Mouse (Mus musculus) thymus, adult 2 months (tissue): ENCODE data around the gene Serinc3. TPM values are rescaled to one million over a fixed set of nuclear protein-coding genes. Genes with fewer than 3 reads are reported as not detected.

Source experiments
- DNase-seq: peaks from one replicate; pipeline ENCODE4 v3.0.0; 2021
- H3K27ac ChIP-seq: fragments of 200-500 bp; 2 replicates; pipeline ENCODE4 v1.5.1; 2012; ENCODE audit warnings: low read length, control low read depth; ENCODE audit not compliant: control insufficient read depth, insufficient read depth
- H3K27me3 ChIP-seq: fragments of 200-500 bp; 2 replicates; pipeline ENCODE4 v1.6.1; 2012; ENCODE audit warnings: mild to moderate bottlenecking, low read length, moderate library complexity, mixed read lengths; ENCODE audit not compliant: control insufficient read depth, insufficient read depth
- H3K36me3 ChIP-seq: fragments of 200-500 bp; 2 replicates; pipeline ENCODE4 v1.6.1; 2012; ENCODE audit warnings: mild to moderate bottlenecking, low read length, moderate library complexity; ENCODE audit not compliant: control insufficient read depth, insufficient read depth
- H3K4me1 ChIP-seq: fragments of 200-500 bp; replicated peaks from 2 replicates; pipeline ENCODE4 v1.6.1; 2012; ENCODE audit warnings: low read length; ENCODE audit not compliant: control insufficient read depth, insufficient read depth
- H3K4me3 ChIP-seq: fragments of 200-500 bp; 2 replicates; pipeline ENCODE4 v1.5.1; 2012; ENCODE audit warnings: mild to moderate bottlenecking, low read length, control low read depth, moderate library complexity; ENCODE audit not compliant: control insufficient read depth, insufficient read depth
- CTCF ChIP-seq: fragments of 200-500 bp; IDR thresholded peaks from 2 replicates; pipeline ENCODE4 v1.5.1; 2012; ENCODE audit warnings: mild to moderate bottlenecking, control low read depth, low read length, moderate library complexity, borderline replicate concordance; ENCODE audit not compliant: control insufficient read depth, poor library complexity, insufficient read depth; ENCODE audit errors: extremely low read depth
- POLR2A ChIP-seq: fragments of 200-500 bp; IDR thresholded peaks from 2 replicates; pipeline ENCODE4 v1.6.1; 2012; ENCODE audit warnings: mild to moderate bottlenecking, low read length, control low read depth, moderate library complexity; ENCODE audit not compliant: control insufficient read depth, poor library complexity, insufficient read depth; ENCODE audit errors: extremely low read depth
- WGBS: fragments of 180-500 bp; shearing (Covaris S2); methylation state at CpG from one replicate; pipeline ENCODE4 v1.1.7; 2018; 5-methylcytosine and 5-hydroxymethylcytosine counted together
- polyA plus RNA-seq: library from polyadenylated mRNA; depleted of rRNA; stranded (reverse); fragments of >200 nt; gene quantifications from 2 replicates; pipeline ENCODE4 v1.2.3, GENCODE M21; 2012

Serinc3 gene
- polyA plus RNA-seq, 1 experiment = 279 TPM

- Histone ChIP-seq H3K27ac (no peak overlapping the region), H3K4me1 (peaks cover 8% of the 10 kb centered on the region), H3K27me3 (no peaks in the 10 kb centered on the region), H3K4me3 (no peak overlapping the region), H3K36me3 (no peaks in the 10 kb centered on the region)
- peak; percentile 32; the same call in 1 of the 2 replicates for TF ChIP-seq CTCF
- no peak for TF ChIP-seq POLR2A
- peak; percentile 76 for DNase-seq
- 0% methylated on average over 1 of the region's 1 CpGs for WGBS
Observed at GRCm38 (mm10) chr2:163599226-163599625, 45.7 kb downstream of the Serinc3 start.

- no peak overlapping the region for H3K27ac ChIP-seq
- WGBS = 46% methylated on average over 4 of the region's 4 CpGs
- DNase-seq = peak; percentile 78
- H3K36me3 ChIP-seq = no peaks in the 10 kb centered on the region
- TF ChIP-seq POLR2A (no peak), CTCF (peak; percentile 29; the same call in 1 of the 2 replicates)
- H3K4me1 ChIP-seq = peaks cover 4% of the 10 kb centered on the region
- H3K4me3 ChIP-seq = no peak overlapping the region
- H3K27me3 ChIP-seq = no peaks in the 10 kb centered on the region
Observed at GRCm38 (mm10) chr2:163597661-163598060, 47.3 kb downstream of the Serinc3 start.

- no peak for DNase-seq
- no peaks in the 10 kb centered on the region for H3K27me3 ChIP-seq
- no peaks in the 10 kb centered on the region for H3K36me3 ChIP-seq
- H3K27ac ChIP-seq = no peak overlapping the region
- peaks cover 3% of the 10 kb centered on the region for H3K4me1 ChIP-seq
- no peak overlapping the region for H3K4me3 ChIP-seq
- TF ChIP-seq CTCF (no peak), POLR2A (no peak)
- 57% methylated on average over 3 of the region's 3 CpGs for WGBS
Observed at GRCm38 (mm10) chr2:163596873-163597155, 48.1 kb downstream of the Serinc3 start.

GRCm38 (mm10) chr2:163596057-163596872 is 48.7 kb downstream of the Serinc3 start:
- no peak for DNase-seq
- 54% methylated on average over 13 of the region's 13 CpGs for WGBS
- TF ChIP-seq POLR2A (no peak), CTCF (no peak)
- no peak overlapping the region for H3K27ac ChIP-seq
- no peak overlapping the region for H3K4me3 ChIP-seq
- no peaks in the 10 kb centered on the region for H3K4me1 ChIP-seq
- H3K27me3 ChIP-seq = no peaks in the 10 kb centered on the region
- no peaks in the 10 kb centered on the region for H3K36me3 ChIP-seq

GRCm38 (mm10) chr2:163595119-163595518 is 49.8 kb downstream of the Serinc3 start:
- TF ChIP-seq POLR2A (no peak), CTCF (no peak)
- Histone ChIP-seq H3K36me3 (no peaks in the 10 kb centered on the region), H3K4me1 (no peaks in the 10 kb centered on the region; the same call in 1 of the 2 replicates), H3K27ac (no peak overlapping the region), H3K27me3 (no peaks in the 10 kb centered on the region), H3K4me3 (no peak overlapping the region)
- 54% methylated on average over 2 of the region's 2 CpGs for WGBS
- no peak for DNase-seq

- no peak overlapping the region for H3K4me3 ChIP-seq
- 95% methylated on average over 10 of the region's 10 CpGs for WGBS
- H3K27me3 ChIP-seq = no peaks in the 10 kb centered on the region
- TF ChIP-seq POLR2A (no peak), CTCF (no peak)
- DNase-seq = no peak
- H3K4me1 ChIP-seq = peaks cover 2% of the 10 kb centered on the region; the same call in 1 of the 2 replicates
- no peaks in the 10 kb centered on the region for H3K36me3 ChIP-seq
- no peak overlapping the region for H3K27ac ChIP-seq
Observed at GRCm38 (mm10) chr2:163593636-163594282, 51.2 kb downstream of the Serinc3 start.

- peak; percentile 29 for DNase-seq
- Histone ChIP-seq H3K36me3 (no peaks in the 10 kb centered on the region), H3K27me3 (no peaks in the 10 kb centered on the region), H3K4me1 (peaks cover 6% of the 10 kb centered on the region; the same call in 1 of the 2 replicates), H3K4me3 (no peak overlapping the region), H3K27ac (no peak overlapping the region)
- TF ChIP-seq POLR2A (no peak), CTCF (no peak)
- WGBS = 96% methylated on average over 1 of the region's 1 CpGs
Observed at GRCm38 (mm10) chr2:163592084-163592483, 52.8 kb downstream of the Serinc3 start.
